Mouse (Mus musculus) cerebellum, adult 18-20 months (tissue): ENCODE data around the gene Cd33.

Source experiments
- DNase-seq, 2 experiments: peaks; one replicate each; pipeline ENCODE4 v3.0.0; 2021

The Cd33 gene

GRCm38 (mm10) chr7:43544225-43544977 lies at the start of gene Cd33:
Cd33 (minus strand) TSS chr7:43544428.
- no peak for DNase-seq

GRCm38 (mm10) chr7:43584790-43585189 lies 40.6 kb upstream of the Cd33 start:
- DNase-seq: no peak

- DNase-seq: peak; percentile 21 to 28
Measured at GRCm38 (mm10) chr7:43580526-43580925, 36.3 kb upstream of the Cd33 start.

- DNase-seq: peak; percentile 89 to 91
Measured at GRCm38 (mm10) chr7:43579440-43580171, 35.4 kb upstream of the Cd33 start, which contains the start of gene Zfp719. Zfp719 (plus strand) TSS chr7:43579610.

GRCm38 (mm10) chr7:43571216-43571615 lies 27.0 kb upstream of the Cd33 start:
- DNase-seq: no peak

- no peak for DNase-seq
Measured at GRCm38 (mm10) chr7:43563300-43563699, 19.1 kb upstream of the Cd33 start.

GRCm38 (mm10) chr7:43562651-43563070 lies 18.4 kb upstream of the Cd33 start:
- peak in 1 of 2 experiments; percentile 21 for DNase-seq

- DNase-seq: peak; percentile 81 to 82
Measured at GRCm38 (mm10) chr7:43562006-43562633, 17.9 kb upstream of the Cd33 start, which contains the start of gene Zfp658. Zfp658 (plus strand) TSS chr7:43562256.

GRCm38 (mm10) chr7:43556901-43557300 lies 12.7 kb upstream of the Cd33 start:
- no peak for DNase-seq

- DNase-seq: no peak
Measured at GRCm38 (mm10) chr7:43555351-43555750, 11.1 kb upstream of the Cd33 start.

GRCm38 (mm10) chr7:43554550-43554949 lies 10.3 kb upstream of the Cd33 start:
- no peak for DNase-seq

- no peak for DNase-seq
Measured at GRCm38 (mm10) chr7:43553153-43553552, 8.9 kb upstream of the Cd33 start.

- DNase-seq: peak; percentile 44 to 57
Measured at GRCm38 (mm10) chr7:43548206-43548605, 4.0 kb upstream of the Cd33 start.

GRCm38 (mm10) chr7:43547666-43548065 lies 3.4 kb upstream of the Cd33 start:
- peak; percentile 67 to 73 for DNase-seq

- no peak for DNase-seq
Measured at GRCm38 (mm10) chr7:43545656-43546545, 1.7 kb upstream of the Cd33 start.

- DNase-seq: no peak
Measured at GRCm38 (mm10) chr7:43538524-43538923, 5.7 kb downstream of the Cd33 start.

GRCm38 (mm10) chr7:43532936-43533505 lies 11.2 kb downstream of the Cd33 start:
- DNase-seq: no peak

GRCm38 (mm10) chr7:43530216-43530785 lies 13.9 kb downstream of the Cd33 start:
- DNase-seq: no peak

GRCm38 (mm10) chr7:43525313-43525712 lies 18.9 kb downstream of the Cd33 start:
- peak in 1 of 2 experiments; percentile 18 for DNase-seq

GRCm38 (mm10) chr7:43522776-43523175 lies 21.5 kb downstream of the Cd33 start:
- no peak for DNase-seq

- DNase-seq: peak; percentile 28 to 32
Measured at GRCm38 (mm10) chr7:43518341-43518740, 25.9 kb downstream of the Cd33 start.

GRCm38 (mm10) chr7:43515076-43515475 lies 29.2 kb downstream of the Cd33 start:
- DNase-seq: no peak
